Mouse (Mus musculus) heart, adult 2 months (tissue): Measurements from ENCODE around the gene Kansl1. TPM values are rescaled to one million over a fixed set of nuclear protein-coding genes. Genes with fewer than 3 reads are reported as not detected.

ENCODE experiments used
- DNase-seq, 2 experiments: peaks; one replicate each; pipeline ENCODE4 v3.0.0; 2021
- H3K27ac ChIP-seq: fragments of 200-600 bp; 2 replicates; pipeline ENCODE4 v1.8.1; 2022
- H3K27me3 ChIP-seq: fragments of 200-500 bp; 2 replicates; pipeline ENCODE4 v1.6.1; 2012; ENCODE audit warnings: mild to moderate bottlenecking, low read length, inconsistent platforms, mixed read lengths; ENCODE audit not compliant: control insufficient read depth, insufficient read depth
- H3K36me3 ChIP-seq: fragments of 200-500 bp; 2 replicates; pipeline ENCODE4 v1.6.1; 2012; ENCODE audit warnings: low read length, inconsistent platforms; ENCODE audit not compliant: control insufficient read depth, insufficient read depth
- H3K4me1 ChIP-seq: fragments of 200-500 bp; 2 replicates; pipeline ENCODE4 v1.6.1; 2011; ENCODE audit warnings: low read length; ENCODE audit not compliant: control insufficient read depth, insufficient read depth
- H3K4me3 ChIP-seq: fragments of 200-600 bp; 2 replicates; pipeline ENCODE4 v1.8.1; 2022
- H3K79me2 ChIP-seq: fragments of 200-500 bp; replicated peaks from 2 replicates; pipeline ENCODE4 v1.6.1; 2012; ENCODE audit warnings: mild to moderate bottlenecking, inconsistent platforms, low read length, moderate library complexity, mixed read lengths; ENCODE audit not compliant: control insufficient read depth, insufficient read depth
- H3K9ac ChIP-seq: fragments of 200-500 bp; 2 replicates; pipeline ENCODE4 v1.6.1; 2012; ENCODE audit warnings: low read depth, mild to moderate bottlenecking, control low read depth, inconsistent platforms, low read length, mixed read lengths
- CTCF ChIP-seq: fragments of 200-600 bp; IDR thresholded peaks from 2 replicates; pipeline ENCODE4 v1.8.1; 2022; ENCODE audit warnings: antibody characterized with exemption, mild to moderate bottlenecking, moderate library complexity
- EP300 ChIP-seq: fragments of 200-500 bp; IDR thresholded peaks from 2 replicates; pipeline ENCODE4 v1.6.1; 2011; ENCODE audit warnings: low read depth, low read length, control low read depth; ENCODE audit not compliant: insufficient read depth
- POLR2A ChIP-seq: fragments of 200-500 bp; IDR thresholded peaks from 2 replicates; pipeline ENCODE4 v1.6.1; 2011; ENCODE audit warnings: mild to moderate bottlenecking, low read depth, low read length, control low read depth; ENCODE audit not compliant: insufficient read depth
- WGBS: fragments of 180-500 bp; shearing (Covaris S2); methylation state at CpG from one replicate; pipeline ENCODE4 v1.1.7; 2018; 5-methylcytosine and 5-hydroxymethylcytosine counted together
- intact Hi-C: fragments of 180-260 bp; cut with DNase I; formaldehyde crosslinking; loops from one replicate; pipeline ENCODE4 v1.15.1; 2025
- polyA plus RNA-seq: library from polyadenylated mRNA; depleted of rRNA; stranded (reverse); fragments of >200 nt; gene quantifications from 2 replicates; pipeline ENCODE4 v1.2.3, GENCODE M21; 2012
- total RNA-seq, 2 experiments: library from RNA; stranded (reverse); gene quantifications; 2 replicates each; pipeline ENCODE4 v1.2.3; 2021

The Kansl1 gene
- total and polyA plus RNA-seq, 3 experiments, result 26.8 to 30.1 (median 27.1) TPM

GRCm38 (mm10) chr11:104436394-104436954 is 32.2 kb downstream of the Kansl1 start:
- no peak overlapping the region for H3K9ac ChIP-seq
- no peak overlapping the region for H3K27ac ChIP-seq
- intact Hi-C loops, result loop anchor here (10.0 kb wide), 1 partner anchor 202 kb away; the partner anchor contains the start of gene Mapt
- no peak for DNase-seq
- H3K79me2 ChIP-seq, result peaks cover 5% of the 10 kb centered on the region; the same call in 1 of the 2 replicates
- H3K4me1 ChIP-seq, result peaks cover 17% of the 10 kb centered on the region
- TF ChIP-seq POLR2A (no peak), CTCF (no peak), EP300 (no peak)
- peaks cover 40% of the 10 kb centered on the region for H3K36me3 ChIP-seq
- no peak overlapping the region for H3K4me3 ChIP-seq
- H3K27me3 ChIP-seq, result no peaks in the 10 kb centered on the region
- 45% methylated on average over 2 of the region's 2 CpGs for WGBS

- Histone ChIP-seq H3K79me2 (peaks cover 5% of the 10 kb centered on the region; the same call in 1 of the 2 replicates), H3K9ac (no peak overlapping the region), H3K27ac (no peak overlapping the region), H3K27me3 (no peaks in the 10 kb centered on the region), H3K4me3 (no peak overlapping the region), H3K4me1 (peaks cover 17% of the 10 kb centered on the region), H3K36me3 (peaks cover 40% of the 10 kb centered on the region)
- no peak for DNase-seq
- intact Hi-C loops, result loop anchor here (10.0 kb wide), 1 partner anchor 201 kb away; the partner anchor contains the start of gene Mapt
- TF ChIP-seq EP300, result no peak
- TF ChIP-seq POLR2A, result no peak
- TF ChIP-seq CTCF, result no peak
Measured at GRCm38 (mm10) chr11:104435753-104436152, 32.9 kb downstream of the Kansl1 start.

- intact Hi-C loops, result loop anchor here (10.0 kb wide), 1 partner anchor 200 kb away; the partner anchor contains the start of gene Mapt
- Histone ChIP-seq H3K27me3 (no peaks in the 10 kb centered on the region), H3K9ac (no peak overlapping the region), H3K27ac (no peak overlapping the region), H3K36me3 (peaks cover 40% of the 10 kb centered on the region), H3K79me2 (peaks cover 8% of the 10 kb centered on the region; the same call in 1 of the 2 replicates), H3K4me1 (peaks cover 18% of the 10 kb centered on the region), H3K4me3 (no peak overlapping the region)
- no peak for DNase-seq
- 14% methylated on average over 1 of the region's 1 CpGs for WGBS
- no peak for TF ChIP-seq EP300
- no peak for TF ChIP-seq POLR2A
- TF ChIP-seq CTCF, result no peak
Measured at GRCm38 (mm10) chr11:104435141-104435540, 33.5 kb downstream of the Kansl1 start.

GRCm38 (mm10) chr11:104432251-104432650 is 36.4 kb downstream of the Kansl1 start:
- intact Hi-C loops, result loop anchor here (5.0 to 10.0 kb wide), 2 partner anchors 35 to 197 kb away; partner anchors contain the start of gene Mapt

GRCm38 (mm10) chr11:104431807-104432206 is 36.9 kb downstream of the Kansl1 start:
- intact Hi-C loops, result loop anchor here (5.0 to 10.0 kb wide), 2 partner anchors 35 to 197 kb away; partner anchors contain the start of gene Mapt
- DNase-seq, result no peak
- H3K27me3 ChIP-seq, result no peaks in the 10 kb centered on the region
- no peak overlapping the region for H3K9ac ChIP-seq
- H3K36me3 ChIP-seq, result peaks cover 28% of the 10 kb centered on the region
- peaks cover 12% of the 10 kb centered on the region for H3K4me1 ChIP-seq
- WGBS, result 43% methylated on average over 1 of the region's 1 CpGs
- no peak overlapping the region for H3K27ac ChIP-seq
- no peak overlapping the region for H3K4me3 ChIP-seq
- TF ChIP-seq POLR2A (no peak), CTCF (no peak), EP300 (no peak)
- H3K79me2 ChIP-seq, result peaks cover 8% of the 10 kb centered on the region; the same call in 1 of the 2 replicates

More at GRCm38 (mm10) chr11:104432251-104432650, 36.4 kb downstream of the Kansl1 start:
- Histone ChIP-seq H3K9ac (no peak overlapping the region), H3K27ac (no peak overlapping the region), H3K4me1 (peaks cover 15% of the 10 kb centered on the region), H3K36me3 (peaks cover 28% of the 10 kb centered on the region), H3K79me2 (peaks cover 8% of the 10 kb centered on the region; the same call in 1 of the 2 replicates), H3K27me3 (no peaks in the 10 kb centered on the region), H3K4me3 (no peak overlapping the region)
- no peak for DNase-seq
- no peak for TF ChIP-seq POLR2A
- no peak for TF ChIP-seq EP300
- TF ChIP-seq CTCF, result no peak

GRCm38 (mm10) chr11:104424727-104425416 is 43.8 kb downstream of the Kansl1 start:
- Histone ChIP-seq H3K4me3 (no peak overlapping the region), H3K9ac (no peak overlapping the region), H3K27ac (0 out of 2 replicates have a peak overlapping the region, but pooled peaks have one; percentile 2)

More at GRCm38 (mm10) chr11:104424727-104425416, 43.8 kb downstream of the Kansl1 start:
- H3K27me3 ChIP-seq, result no peaks in the 10 kb centered on the region
- DNase-seq, result peak; percentile 62 to 82
- H3K79me2 ChIP-seq, result peaks cover 4% of the 10 kb centered on the region
- TF ChIP-seq CTCF (no peak), POLR2A (no peak), EP300 (0 out of 2 replicates have a peak, but pooled peaks have one; percentile 35)
- intact Hi-C loops, result no loop called here
- H3K4me1 ChIP-seq, result peaks cover 8% of the 10 kb centered on the region
- peaks cover 50% of the 10 kb centered on the region for H3K36me3 ChIP-seq
- 58% methylated on average over 16 of the region's 16 CpGs for WGBS
